Mouse (Mus musculus): ENCODE data around the gene Mvp. TPM values are rescaled to one million over a fixed set of nuclear protein-coding genes. Genes with fewer than 3 reads are reported as not detected.

Gene Mvp
- total and polyA plus RNA-seq, 3 experiments = 19.8 to 20.6 TPM; not detected in 1

DNA sequence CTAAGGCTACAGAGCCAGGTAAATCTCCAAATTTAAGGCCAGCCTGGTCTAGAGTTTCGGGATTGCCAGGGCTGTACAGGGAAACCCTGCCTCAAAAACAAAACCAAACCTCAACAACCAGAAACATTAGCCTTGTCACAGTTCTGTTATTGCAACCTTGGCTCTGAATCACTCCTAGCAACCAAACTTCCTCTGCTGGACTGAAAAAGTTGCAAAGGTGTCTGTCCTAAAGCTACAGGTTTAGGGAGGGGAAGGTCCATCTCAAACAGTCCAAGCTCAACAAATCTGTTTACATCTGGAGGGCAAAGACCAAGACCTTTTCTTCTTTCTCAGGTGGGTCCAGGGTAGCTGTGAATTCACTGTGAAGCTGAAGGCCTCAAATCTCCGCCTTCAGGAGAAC is 3.4 kb downstream of the Mvp start:
- H3K4me3 ChIP-seq (ENCODE audit: control insufficient read depth in 1 of 2, insufficient read depth in 1 of 2, low read depth in 2 of 2, low read length in 2 of 2) = no peak overlapping the region
- H3K9me3 ChIP-seq (replicated peaks; ENCODE audit: insufficient read depth, low read length) = no peaks in the 10 kb centered on the region
- H3K4me1 ChIP-seq (ENCODE audit: control insufficient read depth in 1 of 2, insufficient read depth in 2 of 2, low read length in 2 of 2) = peaks cover 10 to 36% of the 10 kb centered on the region in 2 experiments
- peaks cover 26% of the 10 kb centered on the region for H3K79me2 ChIP-seq (ENCODE audit: control insufficient read depth, insufficient read depth, low read length, poor library complexity)
- H3K27me3 ChIP-seq (ENCODE audit: control insufficient read depth in 1 of 2, insufficient read depth in 2 of 2, low read length in 2 of 2) = no peaks in the 10 kb centered on the region
- H3K36me3 ChIP-seq (ENCODE audit: control insufficient read depth in 1 of 2, insufficient read depth in 2 of 2, low read length in 2 of 2) = peaks cover 0 to 29% of the 10 kb centered on the region in 2 experiments; a peak in 2 of 4 replicates
- H3K27ac ChIP-seq (ENCODE audit: control insufficient read depth, low read depth, low read length) = no peak overlapping the region
- H3K9ac ChIP-seq (ENCODE audit: control insufficient read depth, low read depth, low read length, poor library complexity, severe bottlenecking) = no peak overlapping the region
- no peak for DNase-seq (ENCODE audit: low read depth, low spot score)
- TF ChIP-seq KAT2A (conservative IDR thresholded peaks at IDR 0.05; ENCODE audit: low read depth, low read length) = no peak
- TF ChIP-seq MAFK (IDR thresholded peaks at IDR 0.05; ENCODE audit: borderline replicate concordance, low read depth, low read length) = no peak

DNA sequence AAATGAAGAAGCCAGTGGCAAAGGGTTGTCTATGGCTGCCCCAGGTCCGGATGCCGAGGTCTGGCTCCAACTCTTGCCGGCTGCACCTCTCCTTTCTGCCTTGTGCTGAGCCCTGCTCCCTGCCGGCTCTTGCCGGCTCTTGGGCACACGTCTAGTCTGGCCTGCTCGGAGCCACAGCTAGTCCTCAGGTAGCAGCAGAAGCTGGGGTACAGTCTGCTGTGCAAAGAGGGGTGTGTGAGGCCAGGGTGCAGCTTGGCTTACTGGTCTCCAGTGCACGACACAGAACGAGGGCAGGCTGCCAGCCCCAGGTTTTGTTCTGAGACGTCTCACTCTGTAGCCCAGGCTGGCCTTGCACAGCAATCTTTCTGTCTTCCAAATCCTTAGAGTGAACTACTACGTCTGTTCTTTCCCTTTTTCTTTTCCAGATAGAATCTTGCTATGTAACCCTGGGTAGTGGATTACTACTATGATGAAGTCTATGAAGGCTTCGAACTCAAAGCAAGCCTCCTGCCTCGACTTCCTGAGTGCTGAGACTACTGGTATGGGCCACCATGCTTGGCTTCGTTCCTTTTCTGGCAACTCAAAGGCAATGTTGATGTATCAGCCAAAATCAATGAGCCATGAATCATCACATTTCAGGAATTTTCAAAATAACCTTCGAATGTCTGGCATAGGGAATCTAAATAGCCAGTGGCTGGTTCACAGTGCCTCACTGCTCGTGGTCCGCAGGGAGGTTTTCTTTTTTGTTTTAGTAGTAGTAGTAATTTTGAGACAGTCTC is 4.9 kb downstream of the Mvp start:
- no peak for TF ChIP-seq NELFE (IDR thresholded peaks at IDR 0.05; ENCODE audit: low read depth, low read length)
- no peak for TF ChIP-seq NRF1 (IDR thresholded peaks at IDR 0.05; ENCODE audit: insufficient read depth, low read depth, low read length, poor library complexity, severe bottlenecking)
- no peak for TF ChIP-seq EP300 (IDR thresholded peaks at IDR 0.05; ENCODE audit: low read depth in 1 of 2, low read length in 2 of 2)
- TF ChIP-seq MXI1 (IDR thresholded peaks at IDR 0.05; ENCODE audit: low read depth, low read length) = no peak
- Histone ChIP-seq H3K27ac (ENCODE audit: control insufficient read depth, low read depth, low read length) (peak overlapping the region; percentile 91), H3K36me3 (ENCODE audit: control insufficient read depth in 1 of 2, insufficient read depth in 2 of 2, low read length in 2 of 2) (peaks cover 0 to 24% of the 10 kb centered on the region in 2 experiments; a peak in 2 of 4 replicates), H3K9me3 (replicated peaks; ENCODE audit: insufficient read depth, low read length) (no peaks in the 10 kb centered on the region), H3K27me3 (ENCODE audit: control insufficient read depth in 1 of 2, insufficient read depth in 2 of 2, low read length in 2 of 2) (no peaks in the 10 kb centered on the region), H3K79me2 (ENCODE audit: control insufficient read depth, insufficient read depth, low read length, poor library complexity) (peaks cover 17% of the 10 kb centered on the region), H3K4me1 (ENCODE audit: control insufficient read depth in 1 of 2, insufficient read depth in 2 of 2, low read length in 2 of 2) (peaks cover 10 to 33% of the 10 kb centered on the region in 2 experiments), H3K9ac (ENCODE audit: control insufficient read depth, low read depth, low read length, poor library complexity, severe bottlenecking) (peak overlapping the region; percentile 68), H3K4me3 (ENCODE audit: control insufficient read depth in 1 of 2, insufficient read depth in 1 of 2, low read depth in 2 of 2, low read length in 2 of 2) (no peak overlapping the region)
- DNase-seq (ENCODE audit: low read depth, low spot score) = no peak

GRCm38 (mm10) chr7:127008239-127009019 is 6.0 kb downstream of the Mvp start:
- no peaks in the 10 kb centered on the region for H3K27me3 ChIP-seq (ENCODE audit: control insufficient read depth in 1 of 2, insufficient read depth in 2 of 2, low read length in 2 of 2)
- peaks cover 10 to 33% of the 10 kb centered on the region in 2 experiments for H3K4me1 ChIP-seq (ENCODE audit: control insufficient read depth in 1 of 2, insufficient read depth in 2 of 2, low read length in 2 of 2)
- H3K9ac ChIP-seq (ENCODE audit: control insufficient read depth, low read depth, low read length, poor library complexity, severe bottlenecking) = peak overlapping the region; percentile 68
- H3K27ac ChIP-seq (ENCODE audit: control insufficient read depth, low read depth, low read length) = peak overlapping the region; percentile 91
- H3K9me3 ChIP-seq (replicated peaks; ENCODE audit: insufficient read depth, low read length) = no peaks in the 10 kb centered on the region
- peak overlapping the region; percentile 3 to 18; a peak in 2 of 4 replicates for H3K4me3 ChIP-seq (ENCODE audit: control insufficient read depth in 1 of 2, insufficient read depth in 1 of 2, low read depth in 2 of 2, low read length in 2 of 2)
- H3K36me3 ChIP-seq (ENCODE audit: control insufficient read depth in 1 of 2, insufficient read depth in 2 of 2, low read length in 2 of 2) = peaks cover 0 to 24% of the 10 kb centered on the region in 2 experiments; a peak in 2 of 4 replicates
- H3K79me2 ChIP-seq (ENCODE audit: control insufficient read depth, insufficient read depth, low read length, poor library complexity) = peaks cover 8% of the 10 kb centered on the region
- DNase-seq (ENCODE audit: low read depth, low spot score) = peak; percentile 95
- TF ChIP-seq MAZ (IDR thresholded peaks at IDR 0.05; ENCODE audit: low read depth, low read length) (no peak), ZKSCAN1 (IDR thresholded peaks at IDR 0.05; ENCODE audit: low read depth, low read length) (no peak), MEF2A (IDR thresholded peaks at IDR 0.05; ENCODE audit: extremely low read depth, insufficient replicate concordance, low read depth, low read length, poor library complexity, severe bottlenecking) (no peak), HCFC1 (IDR thresholded peaks at IDR 0.05; ENCODE audit: low read depth, low read length) (peak; percentile 60; the same call in 1 of the 2 replicates), BHLHE40 (IDR thresholded peaks at IDR 0.05; ENCODE audit: borderline replicate concordance, low read depth, low read length) (no peak), MYB (IDR thresholded peaks at IDR 0.05; ENCODE audit: low read depth, low read length) (no peak), CTCF (IDR thresholded peaks at IDR 0.05 in 2 of 3, conservative IDR thresholded peaks at IDR 0.05 in 1 of 3; ENCODE audit: control insufficient read depth in 1 of 3, insufficient read depth in 1 of 3, low read depth in 2 of 3, low read length in 3 of 3, poor library complexity in 1 of 3, severe bottlenecking in 1 of 3) (no peak), TBP (IDR thresholded peaks at IDR 0.05; ENCODE audit: low read depth, low read length) (peak; percentile 71; the same call in 1 of the 2 replicates), ZC3H11A (IDR thresholded peaks at IDR 0.05; ENCODE audit: low read depth, low read length) (no peak), UBTF (IDR thresholded peaks at IDR 0.05; ENCODE audit: borderline replicate concordance, insufficient read depth, low read depth, low read length) (no peak), TCF12 (IDR thresholded peaks at IDR 0.05; ENCODE audit: low read depth, low read length) (0 out of 2 replicates have a peak, but pooled peaks have one; percentile 31), ZNF384 (IDR thresholded peaks at IDR 0.05; ENCODE audit: low read depth, low read length) (no peak), GABPA (IDR thresholded peaks at IDR 0.05; ENCODE audit: low read depth, low read length) (peak; percentile 79), KAT2A (conservative IDR thresholded peaks at IDR 0.05; ENCODE audit: low read depth, low read length) (peak; percentile 34; the same call in 1 of the 2 replicates), POLR2AphosphoS5 (IDR thresholded peaks at IDR 0.05; ENCODE audit: borderline replicate concordance, low read depth, low read length) (no peak), MXI1 (IDR thresholded peaks at IDR 0.05; ENCODE audit: low read depth, low read length) (peak; percentile 65), MYC (IDR thresholded peaks at IDR 0.05; ENCODE audit: low read depth, low read length) (no peak)
